Mouse (Mus musculus) ES-E14 (cell line): ENCODE measurements at regions not wholly inside any gene's neighbourhood (a gene's known extent, or its start where the extent isn't known, plus 50 kb on each side); places are given as distances from the start of the nearest gene placed in this dataset.

Source experiments
- CHD2 ChIP-seq: IDR thresholded peaks from 2 replicates; pipeline ENCODE4 v1.6.1; 2014; ENCODE audit warnings: mild to moderate bottlenecking, low read depth, low read length, inconsistent platforms
- MAFK ChIP-seq: IDR thresholded peaks from 2 replicates; pipeline ENCODE4 v1.6.1; 2014; ENCODE audit warnings: mild to moderate bottlenecking, low read depth, low read length, inconsistent platforms; ENCODE audit not compliant: insufficient read depth
- ZC3H11A ChIP-seq: IDR thresholded peaks from 2 replicates; pipeline ENCODE4 v1.6.1; 2012; ENCODE audit warnings: low read depth, mild to moderate bottlenecking, inconsistent platforms, low read length, borderline replicate concordance

GRCm38 (mm10) chr9:34354723-34355316 is 130.9 kb upstream of the Kirrel3 start:
- no peak for TF ChIP-seq MAFK
- TF ChIP-seq CHD2 = no peak
- no peak for TF ChIP-seq ZC3H11A
